Mouse (Mus musculus): ENCODE results near the gene Bik. TPM values are rescaled to one million over a fixed set of nuclear protein-coding genes. Genes with fewer than 3 reads are reported as not detected.

Bik gene
- total and polyA plus RNA-seq, 3 experiments = 0.50 TPM; not detected in 2

DNA sequence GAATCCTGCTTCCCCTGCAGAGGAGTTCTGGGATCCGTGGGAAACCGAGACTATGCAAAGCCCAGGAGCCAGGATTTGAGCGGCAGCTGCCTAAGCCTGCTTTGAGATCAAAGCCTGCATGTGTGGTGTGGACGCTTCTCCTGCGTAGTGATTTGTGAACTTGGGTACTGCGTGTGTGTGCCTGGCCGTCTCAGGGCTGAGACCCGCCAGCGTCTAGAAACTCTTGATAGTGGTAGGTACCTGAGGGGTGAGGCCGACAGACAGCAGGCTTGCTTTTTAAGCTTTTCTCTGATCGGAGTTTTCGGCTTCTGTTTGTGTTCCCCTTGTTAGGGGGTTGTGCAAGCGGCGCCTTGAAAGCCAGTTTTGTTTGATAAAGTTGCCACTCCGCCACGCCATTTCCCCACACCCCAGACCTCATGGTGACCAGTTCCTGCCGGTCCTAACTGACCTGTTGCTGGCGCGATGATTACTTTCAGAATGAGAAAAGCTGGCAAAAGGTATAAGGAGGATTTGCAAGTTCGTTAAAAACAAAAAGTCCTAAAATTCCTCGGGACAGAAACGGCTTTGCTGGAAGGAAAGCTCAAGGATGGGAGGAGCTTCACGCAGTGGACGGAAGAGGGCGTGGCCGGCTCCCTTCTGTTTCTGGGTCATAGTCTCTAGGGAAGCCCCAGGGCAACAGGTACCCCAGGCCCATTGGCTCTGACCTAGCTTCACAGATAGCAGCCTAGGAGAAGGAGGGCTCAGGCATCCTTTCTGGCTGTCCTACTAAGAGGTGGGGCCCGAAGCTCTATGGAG, 37.4 kb downstream of the Bik start:
- peak; percentile 52 for DNase-seq (ENCODE audit: extremely low read depth)
- no peaks in the 10 kb centered on the region for H3K36me3 ChIP-seq (replicated peaks in 1 of 2; ENCODE audit: control insufficient read depth in 1 of 2, insufficient read depth in 1 of 2, low read length in 1 of 2)
- peak overlapping the region; percentile 75 for H3K9ac ChIP-seq (ENCODE audit: insufficient read depth, low read depth)
- TF ChIP-seq IRF4 (IDR thresholded peaks at IDR 0.05; ENCODE audit: low read depth, low read length) = no peak
- no peak for TF ChIP-seq USF1 (IDR thresholded peaks at IDR 0.05; ENCODE audit: low read depth, low read length)
- 0 out of 2 replicates have a peak, but pooled peaks have one; percentile 19 for TF ChIP-seq MEF2A (IDR thresholded peaks at IDR 0.05; ENCODE audit: borderline replicate concordance, low read depth, low read length)
- no peak for TF ChIP-seq ZC3H11A (IDR thresholded peaks at IDR 0.05; ENCODE audit: low read depth, low read length)
- no peak for TF ChIP-seq TBP (conservative IDR thresholded peaks at IDR 0.05; ENCODE audit: low read depth, low read length)
- 0 out of 2 replicates have a peak, but pooled peaks have one; percentile 32 for TF ChIP-seq ZMIZ1 (IDR thresholded peaks at IDR 0.05; ENCODE audit: low read depth, low read length)
- peak; percentile 36; the same call in 1 of the 2 replicates for TF ChIP-seq HCFC1 (IDR thresholded peaks at IDR 0.05; ENCODE audit: low read depth, low read length)
- 0 out of 2 replicates have a peak, but pooled peaks have one; percentile 26 for TF ChIP-seq POLR2A (IDR thresholded peaks at IDR 0.05; ENCODE audit: low read depth, low read length)
- TF ChIP-seq TCF12 (IDR thresholded peaks at IDR 0.05; ENCODE audit: low read depth, low read length) = peak; percentile 31; the same call in 1 of the 2 replicates
- TF ChIP-seq GABPA (IDR thresholded peaks at IDR 0.05; ENCODE audit: insufficient replicate concordance, low read depth, low read length) = no peak
- no peak; the same call in 1 of the 2 replicates for TF ChIP-seq NELFE (IDR thresholded peaks at IDR 0.05; ENCODE audit: low read depth, low read length)
- peak; percentile 31; the same call in 1 of the 2 replicates for TF ChIP-seq CHD1 (IDR thresholded peaks at IDR 0.05; ENCODE audit: low read depth, low read length)
- peak; percentile 45 for TF ChIP-seq ELF1 (IDR thresholded peaks at IDR 0.05; ENCODE audit: low read depth, low read length)
- no peak for TF ChIP-seq JUN (IDR thresholded peaks at IDR 0.05; ENCODE audit: insufficient read depth, low read depth, low read length)
- no peak for TF ChIP-seq RAD21 (IDR thresholded peaks at IDR 0.05; ENCODE audit: low read depth, low read length)
- 0 out of 2 replicates have a peak, but pooled peaks have one; percentile 40 for TF ChIP-seq SIN3A (IDR thresholded peaks at IDR 0.05; ENCODE audit: low read length)
- TF ChIP-seq MAX (IDR thresholded peaks at IDR 0.05; ENCODE audit: low read length) = peak; percentile 56; the same call in 1 of the 2 replicates
- no peak; the same call in 1 of the 2 replicates for TF ChIP-seq MYC (IDR thresholded peaks at IDR 0.05; ENCODE audit: low read depth, low read length)
- TF ChIP-seq MAFK (IDR thresholded peaks at IDR 0.05; ENCODE audit: insufficient replicate concordance, low read length) = no peak
- TF ChIP-seq MXI1 (IDR thresholded peaks at IDR 0.05; ENCODE audit: low read depth, low read length) = peak; percentile 79
- no peak for TF ChIP-seq RCOR1 (conservative IDR thresholded peaks at IDR 0.05; ENCODE audit: low read depth, low read length)
- H3K4me2 ChIP-seq (ENCODE audit: insufficient read depth, low read depth, poor library complexity, severe bottlenecking) = peak overlapping the region; percentile 93
- no peaks in the 10 kb centered on the region for H3K27me3 ChIP-seq (replicated peaks)
- peak overlapping the region; percentile 56; the same call in 1 of the 2 replicates for H3K27ac ChIP-seq (ENCODE audit: insufficient read depth, low read depth)
- peak overlapping the region; percentile 62 to 79 (median 78) for H3K4me3 ChIP-seq (replicated peaks in 1 of 3; ENCODE audit: low read depth in 2 of 3, low read length in 2 of 3, poor library complexity in 1 of 3)
- dilution Hi-C loops (cut with MboI; ENCODE audit: extremely low pct_ligation_motif_present, extremely low pct_unique_long_range_greater_than_20kb, low sequenced_read_pairs) (no loop called here), in situ Hi-C loops (cut with MboI; ENCODE audit: low pct_ligation_motif_present, low pct_unique_long_range_greater_than_20kb, low sequenced_read_pairs) (no loop called here)
- H3K79me2 ChIP-seq (replicated peaks; ENCODE audit: control insufficient read depth, extremely low read depth, insufficient read depth, poor library complexity, severe bottlenecking) = no peaks in the 10 kb centered on the region
- peaks cover 5 to 35% of the 10 kb centered on the region in 2 experiments for H3K4me1 ChIP-seq (ENCODE audit: control insufficient read depth in 1 of 2, insufficient read depth in 2 of 2)
- H3K9me3 ChIP-seq (replicated peaks; ENCODE audit: low read length) = no peaks in the 10 kb centered on the region

Data from CH12.LX (cell line).